Mouse (Mus musculus) olfactory bulb, adult 2 months (tissue): ENCODE results near the gene A3galt2.

Experiments used
- CTCF ChIP-seq: fragments of 200-500 bp; IDR thresholded peaks from 2 replicates; pipeline ENCODE4 v1.5.1; 2012; ENCODE audit warnings: low read depth, mild to moderate bottlenecking, low read length, moderate library complexity; ENCODE audit not compliant: insufficient read depth
- POLR2A ChIP-seq: fragments of 200-500 bp; IDR thresholded peaks from 2 replicates; pipeline ENCODE4 v1.6.1; 2012; ENCODE audit warnings: mild to moderate bottlenecking, low read depth, low read length, moderate library complexity; ENCODE audit not compliant: insufficient read depth

GRCm38 (mm10) chr4:128734217-128734616 lies 20.9 kb upstream of the A3galt2 start:
- TF ChIP-seq CTCF: no peak
- TF ChIP-seq POLR2A: no peak
